Mouse (Mus musculus) liver, embryonic 13.5 days (tissue): ENCODE data around the gene Plgrkt. TPM values are rescaled to one million over a fixed set of nuclear protein-coding genes. Genes with fewer than 3 reads are reported as not detected.

Experiments
- ATAC-seq: fragments of 200-750 bp; cut with Nextera tagmentation; 2 replicates; pipeline ENCODE4 v1.8.0; 2017; ENCODE audit warnings: low read depth, mild to moderate bottlenecking, moderate number of reproducible peaks, moderate library complexity
- DNase-seq: peaks from one replicate; pipeline ENCODE4 v3.0.0; 2022
- H3K27ac ChIP-seq: fragments of 300-500 bp; sonication (generic); 2 replicates; pipeline ENCODE4 v1.5.1; 2015; ENCODE audit warnings: moderate library complexity, mild to moderate bottlenecking, inconsistent platforms
- H3K27me3 ChIP-seq: fragments of 300-500 bp; sonication (generic); 2 replicates; pipeline ENCODE4 v1.6.1; 2015; ENCODE audit warnings: mild to moderate bottlenecking, inconsistent platforms
- H3K36me3 ChIP-seq: fragments of 300-500 bp; sonication (generic); 2 replicates; pipeline ENCODE4 v1.6.1; 2015; ENCODE audit warnings: mild to moderate bottlenecking, inconsistent platforms
- H3K4me1 ChIP-seq: fragments of 300-500 bp; sonication (generic); replicated peaks from 2 replicates; pipeline ENCODE4 v1.6.1; 2015; ENCODE audit warnings: inconsistent platforms
- H3K4me2 ChIP-seq: fragments of 300-500 bp; sonication (generic); 2 replicates; pipeline ENCODE4 v1.6.1; 2015; ENCODE audit warnings: inconsistent platforms, mild to moderate bottlenecking, moderate library complexity
- H3K4me3 ChIP-seq: fragments of 300-500 bp; sonication (generic); replicated peaks from 2 replicates; pipeline ENCODE4 v1.5.1; 2015; ENCODE audit warnings: mild to moderate bottlenecking, inconsistent platforms
- H3K9ac ChIP-seq: fragments of 300-500 bp; sonication (generic); 2 replicates; pipeline ENCODE4 v1.6.1; 2015; ENCODE audit warnings: mild to moderate bottlenecking, inconsistent platforms
- H3K9me3 ChIP-seq: fragments of 300-500 bp; sonication (generic); replicated peaks from 2 replicates; pipeline ENCODE4 v1.6.1; 2016; ENCODE audit warnings: inconsistent platforms
- WGBS: fragments of 180-500 bp; shearing (Covaris S2); methylation state at CpG from one replicate; pipeline ENCODE4 v1.1.7; 2015; ENCODE audit not compliant: insufficient replicate concordance; 5-methylcytosine and 5-hydroxymethylcytosine counted together
- polyA plus RNA-seq: library from polyadenylated mRNA; unstranded; fragments of >200 nt; fragmentation: Nextera tagmentation; extraction: Ambion mirVana; gene quantifications from 2 replicates; pipeline ENCODE4 v1.2.1, GENCODE M21; 2015

Gene Plgrkt
- polyA plus RNA-seq, 1 experiment from 2014 or later = 32.8 TPM

DNA sequence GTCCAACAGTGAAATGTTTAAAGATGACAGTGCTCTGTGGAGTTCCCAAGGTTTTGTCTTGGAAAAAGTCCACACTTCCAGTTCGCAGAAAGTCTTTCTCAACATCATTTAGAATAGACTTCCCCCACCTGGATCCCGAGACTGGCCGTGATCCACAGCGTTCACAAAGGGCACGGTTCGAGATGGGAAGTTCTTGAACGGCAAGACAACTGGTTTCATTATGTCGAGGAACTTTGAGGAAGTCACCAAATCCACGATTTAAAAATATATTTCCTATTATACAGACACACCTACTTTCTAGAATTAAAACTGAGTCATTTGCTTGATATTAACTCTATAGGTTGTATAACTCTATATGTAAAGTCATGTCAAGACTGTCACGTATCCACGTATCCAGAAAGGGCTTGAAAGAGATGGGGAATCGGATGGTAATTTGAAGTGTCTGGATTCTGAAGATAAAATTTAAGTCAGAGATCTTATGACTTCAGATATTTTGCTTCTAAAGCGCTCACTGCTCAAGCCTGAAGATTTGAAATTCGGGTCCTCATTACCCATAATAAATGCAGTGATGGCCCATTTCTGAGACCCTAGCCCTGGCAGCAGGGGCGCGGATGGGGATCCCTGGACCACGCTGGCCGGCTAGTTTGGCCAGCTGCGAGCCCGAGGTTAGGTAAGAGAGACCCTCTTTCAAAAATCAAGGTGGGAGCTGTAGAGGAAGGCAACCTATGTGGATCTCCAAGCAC is 793 bp downstream of the Plgrkt start:
- no peaks in the 10 kb centered on the region for H3K36me3 ChIP-seq
- peak overlapping the region; percentile 95 for H3K4me2 ChIP-seq
- H3K9ac ChIP-seq = peak overlapping the region; percentile 77
- no peaks in the 10 kb centered on the region for H3K9me3 ChIP-seq
- WGBS = 18% methylated on average over 20 of the region's 20 CpGs
- H3K4me3 ChIP-seq = peak overlapping the region; percentile 70
- ATAC-seq (no peak), DNase-seq (no peak)
- peak overlapping the region; percentile 83 for H3K27ac ChIP-seq
- H3K27me3 ChIP-seq = no peaks in the 10 kb centered on the region
- peaks cover 41% of the 10 kb centered on the region for H3K4me1 ChIP-seq

DNA sequence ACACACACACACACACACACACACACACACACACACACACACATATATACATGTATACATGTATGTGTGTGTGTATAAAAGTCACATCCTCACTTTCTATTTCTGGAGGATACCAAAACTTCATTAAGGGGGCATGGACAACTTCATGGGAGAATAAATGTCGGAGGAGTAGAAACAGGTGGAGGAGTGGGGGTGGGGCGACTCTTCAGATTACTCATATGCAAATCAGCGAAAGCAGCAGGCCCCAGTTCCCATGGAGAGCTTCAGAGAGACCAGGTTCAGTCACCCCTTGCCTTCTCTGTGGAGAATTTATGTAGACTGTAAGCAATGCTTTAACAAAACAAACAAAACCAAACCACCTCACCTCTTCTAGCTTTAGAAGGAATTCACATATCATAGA is 2.1 kb downstream of the Plgrkt start:
- Histone ChIP-seq H3K4me3 (no peak overlapping the region), H3K9ac (no peak overlapping the region), H3K4me2 (no peak overlapping the region), H3K9me3 (no peaks in the 10 kb centered on the region), H3K27me3 (no peaks in the 10 kb centered on the region), H3K27ac (no peak overlapping the region), H3K4me1 (peaks cover 52% of the 10 kb centered on the region), H3K36me3 (no peaks in the 10 kb centered on the region)
- no peak for DNase-seq
- 62% methylated on average over 3 of the region's 3 CpGs for WGBS
- no peak for ATAC-seq

GRCm38 (mm10) chr19:29364076-29364475 is 3.1 kb downstream of the Plgrkt start:
- WGBS = 74% methylated on average over 5 of the region's 5 CpGs
- DNase-seq = no peak
- Histone ChIP-seq H3K4me2 (no peak overlapping the region), H3K36me3 (no peaks in the 10 kb centered on the region), H3K4me3 (no peak overlapping the region), H3K9ac (no peak overlapping the region), H3K27me3 (no peaks in the 10 kb centered on the region), H3K9me3 (no peaks in the 10 kb centered on the region), H3K27ac (no peak overlapping the region), H3K4me1 (peaks cover 57% of the 10 kb centered on the region)
- ATAC-seq = no peak

GRCm38 (mm10) chr19:29363557-29363956 is 3.6 kb downstream of the Plgrkt start:
- 85% methylated on average over 7 of the region's 7 CpGs for WGBS
- Histone ChIP-seq H3K4me1 (peaks cover 54% of the 10 kb centered on the region), H3K27me3 (no peaks in the 10 kb centered on the region), H3K4me2 (no peak overlapping the region), H3K9ac (no peak overlapping the region), H3K36me3 (0 out of 2 replicates have a peak, but pooled peaks cover 4% of the 10 kb centered on the region), H3K4me3 (no peak overlapping the region), H3K9me3 (no peaks in the 10 kb centered on the region), H3K27ac (no peak overlapping the region)
- no peak for ATAC-seq
- no peak for DNase-seq

GRCm38 (mm10) chr19:29362173-29362930 is 4.8 kb downstream of the Plgrkt start:
- Histone ChIP-seq H3K27me3 (no peaks in the 10 kb centered on the region), H3K36me3 (0 out of 2 replicates have a peak, but pooled peaks cover 8% of the 10 kb centered on the region), H3K4me3 (peak overlapping the region; percentile 74), H3K4me1 (peaks cover 42% of the 10 kb centered on the region), H3K4me2 (peak overlapping the region; percentile 89), H3K9me3 (no peaks in the 10 kb centered on the region), H3K27ac (no peak overlapping the region), H3K9ac (peak overlapping the region; percentile 55; the same call in 1 of the 2 replicates)
- DNase-seq (no peak), ATAC-seq (no peak)
- WGBS = 36% methylated on average over 13 of the region's 13 CpGs

DNA sequence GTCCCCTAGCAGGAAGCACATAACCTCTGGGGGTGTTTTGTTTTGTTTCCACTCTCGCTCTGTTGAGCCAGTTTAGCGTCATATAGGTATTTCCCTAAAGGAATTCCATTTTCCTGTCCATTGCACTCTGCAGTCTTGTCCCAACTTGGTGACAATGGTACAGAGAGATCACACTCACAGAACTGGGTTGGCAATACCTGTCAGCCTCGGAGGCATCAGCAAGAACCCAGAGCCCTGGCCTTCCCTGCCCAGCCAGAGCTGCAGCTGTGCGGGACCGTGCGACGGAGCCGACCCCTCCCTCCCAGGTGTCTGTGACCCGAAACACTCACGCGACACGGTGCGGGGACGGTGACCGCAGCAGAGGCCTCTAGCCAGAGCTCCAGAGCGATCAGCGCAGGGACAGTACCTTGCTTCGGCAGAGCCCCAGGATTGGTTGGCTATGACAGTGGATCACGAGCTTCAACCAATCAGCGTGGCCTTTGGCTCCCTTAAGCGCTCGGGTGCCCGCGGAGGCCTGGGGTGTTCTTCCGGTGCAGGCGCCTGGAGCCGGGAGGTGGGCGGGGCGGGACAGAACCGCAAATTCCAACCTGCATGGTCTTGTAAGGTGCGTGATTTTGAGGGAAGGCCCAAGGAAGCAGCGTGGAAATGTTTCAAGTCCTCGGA is 5.6 kb downstream of the Plgrkt start:
- Histone ChIP-seq H3K9me3 (no peaks in the 10 kb centered on the region), H3K27ac (peak overlapping the region; percentile 71; the same call in 1 of the 2 replicates), H3K4me3 (peak overlapping the region; percentile 74), H3K4me1 (peaks cover 39% of the 10 kb centered on the region), H3K9ac (peak overlapping the region; percentile 82), H3K4me2 (peak overlapping the region; percentile 89), H3K36me3 (0 out of 2 replicates have a peak, but pooled peaks cover 8% of the 10 kb centered on the region), H3K27me3 (no peaks in the 10 kb centered on the region)
- peak; percentile 89 for DNase-seq
- WGBS = 2% methylated on average over 33 of the region's 33 CpGs
- peak; percentile 100 for ATAC-seq

DNA sequence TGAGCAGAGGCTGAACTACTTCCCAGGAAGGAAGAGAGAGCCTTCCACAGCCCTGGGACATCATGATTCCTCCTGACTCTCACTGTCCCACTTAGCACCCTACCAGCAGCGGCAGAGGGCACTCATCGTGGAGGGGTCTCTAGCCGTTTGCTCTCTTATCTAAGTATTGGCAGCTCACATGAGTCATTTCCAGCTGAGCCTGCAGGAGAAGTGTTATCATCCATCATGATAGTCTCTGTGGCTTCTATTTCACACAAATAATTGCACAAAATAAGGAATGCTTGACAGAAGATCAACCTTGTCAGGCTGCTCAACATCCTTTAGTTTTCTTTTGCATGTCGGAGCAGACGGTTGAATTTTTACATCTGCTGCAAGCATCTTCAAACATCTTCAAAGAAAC is 6.9 kb downstream of the Plgrkt start:
- H3K36me3 ChIP-seq = 0 out of 2 replicates have a peak, but pooled peaks cover 8% of the 10 kb centered on the region
- peaks cover 33% of the 10 kb centered on the region for H3K4me1 ChIP-seq
- no peaks in the 10 kb centered on the region for H3K27me3 ChIP-seq
- ATAC-seq = no peak
- DNase-seq = no peak
- WGBS = 28% methylated on average over 5 of the region's 5 CpGs
- 0 out of 2 replicates have a peak overlapping the region, but pooled peaks have one; percentile 7 for H3K9ac ChIP-seq
- peak overlapping the region; percentile 89 for H3K4me2 ChIP-seq
- H3K4me3 ChIP-seq = no peak overlapping the region
- no peaks in the 10 kb centered on the region for H3K9me3 ChIP-seq
- H3K27ac ChIP-seq = no peak overlapping the region

DNA sequence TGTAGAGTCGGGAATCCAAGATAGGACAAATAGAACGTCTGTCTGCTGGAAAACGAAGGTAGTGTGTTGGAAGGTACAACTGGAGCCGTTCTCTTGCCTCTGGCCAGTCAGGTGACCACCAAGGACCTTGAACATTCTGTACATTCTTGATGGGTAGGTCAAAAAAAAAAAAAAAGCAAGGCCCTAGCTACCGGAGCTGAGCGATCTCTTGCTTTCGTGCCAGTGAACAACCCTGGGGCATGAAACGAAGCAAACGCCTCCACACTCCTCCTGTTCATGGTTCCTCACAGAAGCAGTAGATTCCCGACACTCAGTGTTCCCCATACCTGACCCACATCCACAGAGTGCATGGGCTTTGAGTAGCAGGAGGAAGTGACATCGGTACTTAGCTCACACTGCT is 10.9 kb downstream of the Plgrkt start:
- no peak overlapping the region for H3K27ac ChIP-seq
- no peak overlapping the region for H3K9ac ChIP-seq
- H3K4me2 ChIP-seq = no peak overlapping the region
- H3K36me3 ChIP-seq = 0 out of 2 replicates have a peak, but pooled peaks cover 8% of the 10 kb centered on the region
- H3K4me3 ChIP-seq = no peak overlapping the region
- DNase-seq = no peak
- WGBS = 77% methylated on average over 11 of the region's 11 CpGs
- no peaks in the 10 kb centered on the region for H3K27me3 ChIP-seq
- peaks cover 20% of the 10 kb centered on the region for H3K4me1 ChIP-seq
- no peak for ATAC-seq
- H3K9me3 ChIP-seq = no peaks in the 10 kb centered on the region

- Histone ChIP-seq H3K9ac (peak overlapping the region; percentile 54), H3K4me2 (peak overlapping the region; percentile 75), H3K4me3 (peak overlapping the region; percentile 56), H3K9me3 (no peaks in the 10 kb centered on the region), H3K27me3 (no peaks in the 10 kb centered on the region), H3K27ac (peak overlapping the region; percentile 30), H3K36me3 (0 out of 2 replicates have a peak, but pooled peaks cover 8% of the 10 kb centered on the region), H3K4me1 (peaks cover 9% of the 10 kb centered on the region)
- WGBS = 3% methylated on average over 20 of the region's 20 CpGs
- ATAC-seq (peak; percentile 77), DNase-seq (peak; percentile 78)
Measured at GRCm38 (mm10) chr19:29354895-29355877, 12.0 kb downstream of the Plgrkt start.

DNA sequence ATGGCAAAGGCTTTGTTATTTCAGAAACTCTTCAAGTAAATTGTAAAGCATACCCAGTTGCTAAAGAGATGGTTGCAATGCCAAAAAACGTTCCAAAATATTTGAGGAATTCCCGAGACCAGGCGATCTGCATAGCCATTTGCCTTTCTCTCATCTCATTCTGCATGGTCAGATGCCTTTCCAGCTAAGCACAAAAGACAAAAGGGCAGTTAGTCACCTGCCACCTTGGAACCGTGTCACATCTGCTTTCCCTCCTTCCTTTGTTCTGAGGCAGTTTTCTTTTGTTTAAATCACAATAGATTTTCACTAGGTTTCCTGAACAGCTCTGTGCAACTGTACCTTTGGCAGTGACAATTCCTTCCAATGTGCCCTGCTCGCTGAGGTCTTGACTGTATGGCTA is 16.2 kb downstream of the Plgrkt start:
- ATAC-seq = no peak

More for the DNA sequence above, 16.2 kb downstream of the Plgrkt start:
- no peak overlapping the region for H3K4me2 ChIP-seq
- H3K9ac ChIP-seq = no peak overlapping the region
- peaks cover 4% of the 10 kb centered on the region for H3K4me1 ChIP-seq
- H3K27ac ChIP-seq = no peak overlapping the region
- 61% methylated on average over 5 of the region's 5 CpGs for WGBS
- no peak overlapping the region for H3K4me3 ChIP-seq
- 0 out of 2 replicates have a peak, but pooled peaks cover 4% of the 10 kb centered on the region for H3K36me3 ChIP-seq
- no peak for DNase-seq
- H3K27me3 ChIP-seq = no peaks in the 10 kb centered on the region
- H3K9me3 ChIP-seq = no peaks in the 10 kb centered on the region
